Mouse (Mus musculus) urinary bladder, postnatal 14 days (tissue): ENCODE measurements around the gene Fbxo44.
"Not testable (repeated sequence)": the region's sequence is repeated elsewhere in the genome, so short reads cannot be mapped to it uniquely, and the experiment has no call there.

ENCODE experiments used
- DNase-seq: peaks from one replicate; pipeline ENCODE4 v3.0.0; 2021; ENCODE audit warnings: low spot score

The Fbxo44 gene

GRCm38 (mm10) chr4:148130561-148131413 is 29.5 kb downstream of the Fbxo44 start, which contains the start of gene Draxin:
Draxin (minus strand) TSS chr4:148130698.
- DNase-seq, result peak; percentile 43

- no peak for DNase-seq
Measured at GRCm38 (mm10) chr4:148130133-148130532, 30.1 kb downstream of the Fbxo44 start, which contains the start of gene Mad2l2. Mad2l2 (plus strand) TSS chr4:148130384.

- DNase-seq, result no peak
Measured at GRCm38 (mm10) chr4:148128672-148129071, 31.6 kb downstream of the Fbxo44 start.

- DNase-seq, result no peak
Measured at GRCm38 (mm10) chr4:148128241-148128640, 32.0 kb downstream of the Fbxo44 start.

- no peak for DNase-seq
Measured at GRCm38 (mm10) chr4:148122694-148123066, 37.6 kb downstream of the Fbxo44 start.

GRCm38 (mm10) chr4:148121982-148122693 is 38.1 kb downstream of the Fbxo44 start:
- no peak for DNase-seq

- DNase-seq, result no peak
Measured at GRCm38 (mm10) chr4:148121362-148121761, 38.9 kb downstream of the Fbxo44 start.

- DNase-seq, result no peak
Measured at GRCm38 (mm10) chr4:148120555-148120954, 39.7 kb downstream of the Fbxo44 start.

GRCm38 (mm10) chr4:148119578-148119977 is 40.7 kb downstream of the Fbxo44 start:
- DNase-seq, result not testable (repeated sequence)

GRCm38 (mm10) chr4:148117392-148117791 is 42.9 kb downstream of the Fbxo44 start:
- DNase-seq, result no peak

GRCm38 (mm10) chr4:148116657-148117056 is 43.6 kb downstream of the Fbxo44 start:
- DNase-seq, result no peak

- DNase-seq, result peak; percentile 50
Measured at GRCm38 (mm10) chr4:148115467-148115866, 44.8 kb downstream of the Fbxo44 start.

GRCm38 (mm10) chr4:148114758-148115391 is 45.4 kb downstream of the Fbxo44 start:
- peak; percentile 87 for DNase-seq

GRCm38 (mm10) chr4:148112519-148112918 is 47.8 kb downstream of the Fbxo44 start:
- no peak for DNase-seq

- no peak for DNase-seq
Measured at GRCm38 (mm10) chr4:148109215-148109614, 51.1 kb downstream of the Fbxo44 start.

- no peak for DNase-seq
Measured at GRCm38 (mm10) chr4:148108565-148109100, 51.6 kb downstream of the Fbxo44 start.

GRCm38 (mm10) chr4:148107621-148108291 is 52.5 kb downstream of the Fbxo44 start:
- DNase-seq, result no peak

GRCm38 (mm10) chr4:148104146-148104545 is 56.1 kb downstream of the Fbxo44 start:
- no peak for DNase-seq
